Mouse (Mus musculus): ENCODE results near the gene Zdhhc9.

DNA sequence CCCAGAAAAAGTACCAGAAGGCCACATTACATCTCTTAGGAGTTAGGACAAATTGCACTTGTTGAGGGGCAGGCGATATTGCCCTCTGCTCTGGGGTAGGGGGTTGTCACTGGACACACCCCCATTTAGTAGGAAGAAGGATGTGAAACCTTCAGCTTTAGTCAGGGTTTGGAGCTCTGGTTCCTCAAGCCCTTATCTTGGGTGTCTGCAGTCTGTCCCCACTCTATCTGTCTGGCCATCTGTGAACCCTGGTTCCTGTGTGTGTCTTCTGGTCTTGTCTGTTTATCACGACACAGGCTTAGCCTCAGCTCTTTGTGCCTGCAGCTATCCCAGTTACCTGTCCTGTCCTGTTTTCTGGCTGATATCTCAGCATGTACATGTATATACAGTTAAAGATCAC is 55.3 kb downstream of the Zdhhc9 start:
- no peak for TF ChIP-seq CTCF (IDR thresholded peaks at IDR 0.05; ENCODE audit: low read depth)
- peak; percentile 91 for TF ChIP-seq EP300 (IDR thresholded peaks at IDR 0.05; ENCODE audit: low read depth)
